Mouse (Mus musculus) myocyte (in vitro differentiated cells): ENCODE results near the gene Ahcyl2.

Experiments used
- CEBPB ChIP-seq: IDR thresholded peaks from 2 replicates; pipeline ENCODE4 v1.6.1; 2011; ENCODE audit warnings: mild to moderate bottlenecking, moderate library complexity; ENCODE audit not compliant: poor library complexity, insufficient read depth, severe bottlenecking
- E2F4 ChIP-seq: IDR thresholded peaks from one replicate; pipeline ENCODE4 v1.6.1; 2011; ENCODE audit warnings: mild to moderate bottlenecking, control low read depth, moderate library complexity; ENCODE audit not compliant: insufficient read depth
- MAX ChIP-seq: IDR thresholded peaks from one replicate; pipeline ENCODE4 v1.6.1; 2011; ENCODE audit warnings: low read depth, mild to moderate bottlenecking, control low read depth
- MYOD1 ChIP-seq, 3 experiments: IDR thresholded peaks; one replicate each; pipeline ENCODE4 v1.6.1; 2011; ENCODE audit warnings: control low read depth in 2 of 3, low read depth in 2 of 3, mild to moderate bottlenecking in 2 of 3, moderate library complexity in 1 of 3; ENCODE audit not compliant: insufficient read length in 2 of 3, control insufficient read depth in 1 of 3
- MYOG ChIP-seq, 3 experiments: IDR thresholded peaks; one replicate each; pipeline ENCODE4 v1.6.1; 2011; ENCODE audit warnings: control low read depth in 2 of 3, low read depth in 2 of 3, mild to moderate bottlenecking in 2 of 3; ENCODE audit not compliant: insufficient read length in 2 of 3, control insufficient read depth in 1 of 3, insufficient read depth in 1 of 3
- POLR2A ChIP-seq: IDR thresholded peaks from one replicate; pipeline ENCODE4 v1.6.1; 2011; ENCODE audit warnings: low read depth, mild to moderate bottlenecking, control low read depth, moderate library complexity; ENCODE audit not compliant: insufficient read length
- POLR2AphosphoS2 ChIP-seq: IDR thresholded peaks from one replicate; pipeline ENCODE4 v1.6.1; 2011; ENCODE audit warnings: low read depth, control low read depth; ENCODE audit not compliant: insufficient read length
- REST ChIP-seq: IDR thresholded peaks from one replicate; pipeline ENCODE4 v1.6.1; 2011; ENCODE audit warnings: mild to moderate bottlenecking, control low read depth, moderate library complexity; ENCODE audit not compliant: insufficient read depth, insufficient read length
- TCF12 ChIP-seq: IDR thresholded peaks from one replicate; pipeline ENCODE4 v1.6.1; 2011; ENCODE audit warnings: mild to moderate bottlenecking, control low read depth; ENCODE audit not compliant: poor library complexity, insufficient read depth, severe bottlenecking
- USF1 ChIP-seq: IDR thresholded peaks from one replicate; pipeline ENCODE4 v1.6.1; 2011; ENCODE audit warnings: low read depth, mild to moderate bottlenecking, control low read depth, moderate library complexity

- TF ChIP-seq USF1 (no peak), POLR2A (no peak), E2F4 (no peak), TCF12 (no peak), REST (no peak), MAX (no peak), MYOG (IDR thresholded peaks at IDR 0.05; ENCODE audit: control insufficient read depth in 1 of 3, insufficient read depth in 1 of 3, insufficient read length in 2 of 3, low read depth in 2 of 3) (no peak), POLR2AphosphoS2 (no peak), CEBPB (no peak), MYOD1 (IDR thresholded peaks at IDR 0.05; ENCODE audit: control insufficient read depth in 1 of 3, insufficient read length in 2 of 3, low read depth in 2 of 3) (no peak)
These were observed 146.3 kb downstream of the Ahcyl2 start for GRCm38 (mm10) chr6:29914136-29914535.
